Mouse (Mus musculus) forebrain, embryonic 11.5 days (tissue): Measurements from ENCODE around the gene Pop7. TPM values are rescaled to one million over a fixed set of nuclear protein-coding genes. Genes with fewer than 3 reads are reported as not detected.

ENCODE experiments used
- ATAC-seq: fragments of 200-750 bp; cut with Nextera tagmentation; replicated peaks from 2 replicates; pipeline ENCODE4 v1.8.0; 2017; ENCODE audit warnings: moderate TSS enrichment; ENCODE audit not compliant: low FRiP score
- DNase-seq: peaks from one replicate; pipeline ENCODE4 v3.0.0-alpha.2; 2017; ENCODE audit warnings: low spot score
- H3K27ac ChIP-seq: fragments of 300-500 bp; sonication (generic); 2 replicates; pipeline ENCODE4 v1.5.1; 2014; ENCODE audit warnings: low read depth, low read length
- H3K27me3 ChIP-seq: fragments of 300-500 bp; sonication (generic); 2 replicates; pipeline ENCODE4 v1.6.1; 2014; ENCODE audit warnings: mild to moderate bottlenecking, low read length, mixed read lengths; ENCODE audit not compliant: control insufficient read depth, insufficient read depth
- H3K36me3 ChIP-seq: fragments of 300-500 bp; sonication (generic); 2 replicates; pipeline ENCODE4 v1.6.1; 2014; ENCODE audit warnings: mild to moderate bottlenecking, low read length, moderate library complexity, mixed read lengths; ENCODE audit not compliant: control insufficient read depth, insufficient read depth
- H3K4me1 ChIP-seq: fragments of 300-500 bp; sonication (generic); replicated peaks from 2 replicates; pipeline ENCODE4 v1.6.1; 2014; ENCODE audit warnings: low read length, mixed read lengths; ENCODE audit not compliant: control insufficient read depth, insufficient read depth
- H3K4me2 ChIP-seq: fragments of 300-500 bp; sonication (generic); 2 replicates; pipeline ENCODE4 v1.6.1; 2014; ENCODE audit warnings: low read depth, mild to moderate bottlenecking, low read length, moderate library complexity, mixed read lengths; ENCODE audit not compliant: severe bottlenecking
- H3K4me3 ChIP-seq: fragments of 300-500 bp; sonication (generic); 2 replicates; pipeline ENCODE4 v1.5.1; 2014; ENCODE audit warnings: low read depth, low read length
- H3K9ac ChIP-seq: fragments of 300-500 bp; sonication (generic); 2 replicates; pipeline ENCODE4 v1.6.1; 2014; ENCODE audit warnings: low read length
- H3K9me3 ChIP-seq: fragments of 300-500 bp; sonication (generic); 2 replicates; pipeline ENCODE4 v1.6.1; 2016; ENCODE audit warnings: low read length, mixed read lengths; ENCODE audit not compliant: control insufficient read depth
- WGBS: fragments of 180-500 bp; shearing (Covaris S2); extraction: QIAGEN DNeasy Blood & Tissue Kit; methylation state at CpG from one replicate; pipeline ENCODE4 v1.1.7; 2014; 5-methylcytosine and 5-hydroxymethylcytosine counted together
- microRNA-seq: library from miRNA; unstranded; fragments of <30 nt; microRNA quantifications from one replicate; pipeline ENCODE4, GENCODE M21; 2016; ENCODE audit not compliant: insufficient number of aligned reads
- polyA plus RNA-seq: library from polyadenylated mRNA; unstranded; fragments of >200 nt; fragmentation: Nextera tagmentation; extraction: Ambion mirVana; gene quantifications from 2 replicates; pipeline ENCODE4 v1.2.1, GENCODE M21; 2014

Pop7 gene
- polyA plus RNA-seq, 1 experiment from 2014 or later = 55.9 TPM

DNA sequence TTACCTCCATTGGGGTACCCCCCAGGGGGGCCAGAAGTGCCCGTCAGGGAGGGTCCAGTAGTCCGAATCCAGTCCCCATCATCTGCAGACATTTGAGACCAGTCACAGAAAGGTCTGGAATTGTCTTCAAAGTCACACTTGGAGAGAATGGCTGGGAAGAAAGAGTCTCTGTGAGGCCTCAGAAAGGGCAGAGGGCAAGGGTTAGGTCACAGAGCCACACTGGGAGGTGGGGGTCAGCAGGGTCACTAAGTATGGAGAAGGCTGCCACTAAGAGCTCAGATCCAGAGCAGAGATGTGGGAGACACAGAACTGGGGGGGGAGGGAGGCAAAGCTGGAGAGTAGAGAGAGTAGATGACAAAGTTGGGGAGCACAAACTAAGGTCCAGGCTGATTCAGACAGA, 28.0 kb downstream of the Pop7 start:
- H3K4me3 ChIP-seq = no peak overlapping the region
- no peak for ATAC-seq
- no peaks in the 10 kb centered on the region for H3K36me3 ChIP-seq
- WGBS = 23% methylated on average over 2 of the region's 2 CpGs
- H3K9me3 ChIP-seq = no peaks in the 10 kb centered on the region
- no peak overlapping the region for H3K4me2 ChIP-seq
- H3K27ac ChIP-seq = no peak overlapping the region
- H3K9ac ChIP-seq = no peak overlapping the region
- H3K27me3 ChIP-seq = no peaks in the 10 kb centered on the region
- H3K4me1 ChIP-seq = no peaks in the 10 kb centered on the region
- no peak for DNase-seq

- WGBS = 82% methylated on average over 5 of the region's 5 CpGs
- Histone ChIP-seq H3K4me2 (no peak overlapping the region), H3K4me1 (no peaks in the 10 kb centered on the region), H3K9ac (no peak overlapping the region), H3K36me3 (no peaks in the 10 kb centered on the region), H3K4me3 (no peak overlapping the region), H3K9me3 (no peaks in the 10 kb centered on the region), H3K27ac (no peak overlapping the region), H3K27me3 (no peaks in the 10 kb centered on the region)
- no peak for DNase-seq
- no peak for ATAC-seq
These were observed 29.9 kb downstream of the Pop7 start for GRCm38 (mm10) chr5:137472252-137472904.

DNA sequence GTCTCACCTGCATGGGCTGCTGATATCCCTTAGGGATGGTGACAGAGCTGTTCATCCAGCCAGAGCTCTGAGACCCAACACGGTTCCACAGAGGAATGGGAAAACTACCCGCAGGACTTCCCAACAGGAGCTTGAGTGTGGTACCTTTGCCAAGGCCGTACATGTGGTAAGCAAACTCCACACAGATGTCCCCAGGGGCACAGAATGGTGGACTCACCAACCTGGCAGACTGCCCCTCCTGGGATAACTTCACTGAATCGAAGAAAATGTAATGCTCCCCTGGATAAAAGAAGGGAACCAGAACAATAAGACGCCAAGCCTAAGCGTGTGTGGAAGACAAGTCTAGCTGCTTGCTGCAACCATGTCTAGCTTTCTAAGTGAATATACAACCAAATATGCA, 35.4 kb downstream of the Pop7 start:
- Histone ChIP-seq H3K36me3 (no peaks in the 10 kb centered on the region), H3K4me3 (no peak overlapping the region), H3K9ac (no peak overlapping the region), H3K27ac (no peak overlapping the region), H3K4me1 (no peaks in the 10 kb centered on the region), H3K9me3 (no peaks in the 10 kb centered on the region), H3K27me3 (no peaks in the 10 kb centered on the region), H3K4me2 (no peak overlapping the region)
- ATAC-seq = no peak
- DNase-seq = no peak
- WGBS = 91% methylated on average over 6 of the region's 6 CpGs

GRCm38 (mm10) chr5:137465049-137465448, 37.3 kb downstream of the Pop7 start:
- no peaks in the 10 kb centered on the region for H3K9me3 ChIP-seq
- ATAC-seq (no peak), DNase-seq (no peak)
- H3K4me3 ChIP-seq = no peak overlapping the region
- H3K27me3 ChIP-seq = no peaks in the 10 kb centered on the region
- no peaks in the 10 kb centered on the region for H3K4me1 ChIP-seq
- WGBS = 64% methylated on average over 3 of the region's 3 CpGs
- H3K9ac ChIP-seq = no peak overlapping the region
- no peaks in the 10 kb centered on the region for H3K36me3 ChIP-seq
- H3K27ac ChIP-seq = no peak overlapping the region
- no peak overlapping the region for H3K4me2 ChIP-seq

GRCm38 (mm10) chr5:137455866-137456591, 46.3 kb downstream of the Pop7 start:
- no peaks in the 10 kb centered on the region for H3K36me3 ChIP-seq
- no peak overlapping the region for H3K4me3 ChIP-seq
- H3K27ac ChIP-seq = no peak overlapping the region
- ATAC-seq (no peak), DNase-seq (no peak)
- WGBS = 78% methylated on average over 7 of the region's 7 CpGs
- H3K27me3 ChIP-seq = no peaks in the 10 kb centered on the region
- H3K4me1 ChIP-seq = no peaks in the 10 kb centered on the region
- H3K4me2 ChIP-seq = no peak overlapping the region
- no peaks in the 10 kb centered on the region for H3K9me3 ChIP-seq
- no peak overlapping the region for H3K9ac ChIP-seq

- H3K27ac ChIP-seq = no peak overlapping the region
- 85% methylated on average over 6 of the region's 6 CpGs for WGBS
- no peaks in the 10 kb centered on the region for H3K27me3 ChIP-seq
These were observed 47.1 kb downstream of the Pop7 start for GRCm38 (mm10) chr5:137455206-137455605.

More at GRCm38 (mm10) chr5:137455206-137455605, 47.1 kb downstream of the Pop7 start:
- Histone ChIP-seq H3K36me3 (no peaks in the 10 kb centered on the region), H3K4me3 (no peak overlapping the region), H3K4me1 (no peaks in the 10 kb centered on the region), H3K9ac (no peak overlapping the region), H3K4me2 (no peak overlapping the region), H3K9me3 (no peaks in the 10 kb centered on the region)
- DNase-seq = no peak
- ATAC-seq = no peak

Small RNA genes within 50 kb of the gene (microRNA-seq; reads per million reads assigned to microRNA genes)
- 2.5 reads per million for gene Mir6418

Other genes starting within 250 kb of the Pop7 start
- 3.0 and 3.7 TPM in 2 replicates for gene Ache, start 215.0 kb downstream of the Pop7 start, polyA plus RNA-seq
- 6.8 and 8.0 TPM in 2 replicates for gene Ufsp1, start 207.9 kb downstream of the Pop7 start, polyA plus RNA-seq
- gene Srrt, start 194.8 kb downstream of the Pop7 start, polyA plus RNA-seq = 190 TPM in 2 replicates
- 50.1 and 56.7 TPM in 2 replicates for gene Trip6, start 188.1 kb downstream of the Pop7 start, polyA plus RNA-seq
- 9.9 and 10.5 TPM in 2 replicates for gene Slc12a9, start 168.9 kb downstream of the Pop7 start, polyA plus RNA-seq
- gene Ephb4, start 152.4 kb downstream of the Pop7 start, polyA plus RNA-seq = 34.6 and 35.0 TPM in 2 replicates
- gene Zan, start 25.5 kb downstream of the Pop7 start, polyA plus RNA-seq = 0.11 and 0.15 TPM in 2 replicates
- 14.0 and 14.9 TPM in 2 replicates for gene Gigyf1, start 16.0 kb upstream of the Pop7 start, polyA plus RNA-seq
- 0.40 and 0.84 TPM in 2 replicates for gene Epo, start 30.7 kb upstream of the Pop7 start, polyA plus RNA-seq
- gene Gnb2, start 31.0 kb upstream of the Pop7 start, polyA plus RNA-seq = 410 and 508 TPM in 2 replicates
- 20.5 and 22.8 TPM in 2 replicates for gene Actl6b, start 51.0 kb upstream of the Pop7 start, polyA plus RNA-seq
- 1.2 and 2.1 TPM in 2 replicates for gene Tfr2, start 67.3 kb upstream of the Pop7 start, polyA plus RNA-seq
- 20.3 and 22.8 TPM in 2 replicates for gene Mospd3, start 98.5 kb upstream of the Pop7 start, polyA plus RNA-seq
- 54.8 and 63.0 TPM in 2 replicates for gene Pcolce, start 111.3 kb upstream of the Pop7 start, polyA plus RNA-seq
- 0.12 and 0.17 TPM in 2 replicates for gene Fbxo24, start 126.5 kb upstream of the Pop7 start, polyA plus RNA-seq
- 29.8 and 38.0 TPM in 2 replicates for gene Lrch4, start 126.6 kb upstream of the Pop7 start, polyA plus RNA-seq
- gene Gm20605, start 126.7 kb upstream of the Pop7 start, polyA plus RNA-seq = 9.9 and 15.3 TPM in 2 replicates
- gene Sap25, start 138.8 kb upstream of the Pop7 start, polyA plus RNA-seq = 9.3 and 10.7 TPM in 2 replicates
- 0.25 TPM in 1 of 2 replicates, not detected in the other for gene Irs3, start 143.2 kb upstream of the Pop7 start, polyA plus RNA-seq
- gene Agfg2, start 182.2 kb upstream of the Pop7 start, polyA plus RNA-seq = 23.5 and 26.0 TPM in 2 replicates
- gene Nyap1, start 239.1 kb upstream of the Pop7 start, polyA plus RNA-seq = 3.8 and 4.4 TPM in 2 replicates
- 81.1 and 83.5 TPM in 2 replicates for gene Tsc22d4, start 243.2 kb upstream of the Pop7 start, polyA plus RNA-seq